Comparison of ENCODE assay signal across 23 mouse cellular contexts in the genomic region with DNA sequence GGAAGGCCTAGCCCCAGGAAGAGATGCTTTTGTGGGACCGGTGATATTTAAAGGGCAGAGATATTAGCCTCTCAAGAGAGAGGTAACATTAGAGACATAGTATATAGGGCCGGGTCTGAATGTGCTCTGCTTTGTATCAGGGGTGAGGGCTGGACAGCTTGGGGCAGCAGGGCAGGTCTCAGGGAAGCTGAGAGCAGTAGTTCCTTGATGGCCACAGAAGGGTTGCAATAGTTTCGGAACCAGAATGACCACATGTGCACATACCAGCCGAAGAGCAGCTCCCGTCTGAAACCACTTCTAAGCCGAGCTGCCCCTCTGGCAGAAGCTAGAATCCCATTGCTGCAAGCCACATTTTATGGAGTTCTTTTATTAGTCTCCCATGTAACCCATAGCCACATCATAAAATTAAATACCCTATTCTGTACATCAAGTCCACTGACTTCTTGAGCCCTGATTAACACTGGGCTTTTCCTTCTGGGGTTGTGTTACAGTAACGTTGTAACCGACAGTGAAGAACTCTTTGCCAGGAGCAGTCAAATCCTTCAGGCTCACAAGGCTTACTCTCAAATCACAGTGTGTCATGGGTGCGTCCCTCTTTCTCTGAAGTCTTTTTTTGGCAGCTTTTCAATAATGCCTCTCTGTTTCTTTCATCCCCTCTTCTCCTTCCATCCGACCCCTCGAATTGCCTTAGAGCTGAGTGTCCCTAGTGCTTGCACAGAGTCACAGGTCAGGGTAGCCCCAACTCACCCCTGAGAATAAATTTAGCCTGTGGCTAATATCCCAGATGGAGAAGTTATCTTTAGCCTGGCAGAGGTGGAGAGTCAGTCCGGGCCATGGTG.
DNase-seq lines count a peak whose midpoint lies in the region; ATAC-seq lines count a peak whose summit lies in the region.
"Had no signal": no experiment of that assay in that cellular context is flagged by ENCODE, and none has a peak within 500 bp of the region (broad histone marks: within the 10 kb centered on the region; RNA-seq: fewer than 3 reads in every experiment).

No protein-coding gene starts in this region.

- H3K9me3 ChIP-seq in embryonic facial prominence, embryonic 15.5 days (replicated peaks) = no peaks in the 10 kb centered on the region
- no peaks in the 10 kb centered on the region for H3K9me3 ChIP-seq in heart, embryonic 15.5 days (replicated peaks)
- H3K9me3 ChIP-seq in limb, embryonic 13.5 days = no peaks in the 10 kb centered on the region
- H3K9me3 ChIP-seq: forebrain, embryonic 13.5 days; liver, embryonic 15.5 days; midbrain, embryonic 12.5 days; neural tube, embryonic 12.5 days had no signal

- peak; percentile 37; the same call in 1 of the 2 replicates for ATAC-seq in embryonic facial prominence, embryonic 15.5 days (ENCODE audit: insufficient number of reproducible peaks, low FRiP score, low TSS enrichment, low read depth)
- 0 out of 2 replicates have a peak, but pooled peaks have one; percentile 11 for ATAC-seq in heart, embryonic 15.5 days (replicated peaks; ENCODE audit: insufficient number of reproducible peaks, insufficient read depth, low FRiP score, low read depth)
- peak; percentile 80 for ATAC-seq in limb, embryonic 13.5 days (ENCODE audit: low FRiP score, low read depth)
- ATAC-seq: forebrain, embryonic 13.5 days; hindbrain, embryonic 16.5 days had no signal

- no peak overlapping the region for H3K4me3 ChIP-seq in embryonic facial prominence, embryonic 15.5 days (replicated peaks)
- H3K4me3 ChIP-seq in heart, embryonic 15.5 days = no peak overlapping the region
- H3K4me3 ChIP-seq in limb, embryonic 13.5 days = no peak overlapping the region
- H3K4me3 ChIP-seq: erythroblast, embryonic 14.5 days; forebrain, embryonic 13.5 days; left cerebral cortex, adult 2 months; liver, embryonic 15.5 days; midbrain, embryonic 12.5 days; neural tube, embryonic 12.5 days had no signal

- H3K27ac ChIP-seq in embryonic facial prominence, embryonic 15.5 days (replicated peaks) = no peak overlapping the region
- H3K27ac ChIP-seq in heart, embryonic 15.5 days = no peak overlapping the region
- no peak overlapping the region; the same call in 1 of the 2 replicates for H3K27ac ChIP-seq in limb, embryonic 13.5 days
- H3K27ac ChIP-seq: forebrain, embryonic 13.5 days; left cerebral cortex, adult 2 months; liver, embryonic 15.5 days; macrophage; midbrain, embryonic 12.5 days; neural tube, embryonic 12.5 days had no signal

- no peak overlapping the region for H3K4me2 ChIP-seq in embryonic facial prominence, embryonic 15.5 days (replicated peaks)
- no peak overlapping the region; the same call in 1 of the 2 replicates for H3K4me2 ChIP-seq in heart, embryonic 15.5 days
- H3K4me2 ChIP-seq in limb, embryonic 13.5 days (replicated peaks) = peak overlapping the region; percentile 42
- H3K4me2 ChIP-seq: forebrain, embryonic 13.5 days; liver, embryonic 15.5 days; midbrain, embryonic 12.5 days; neural tube, embryonic 12.5 days had no signal

- no peak overlapping the region for H3K9ac ChIP-seq in embryonic facial prominence, embryonic 15.5 days
- no peak overlapping the region for H3K9ac ChIP-seq in heart, embryonic 15.5 days
- no peak overlapping the region for H3K9ac ChIP-seq in limb, embryonic 13.5 days
- H3K9ac ChIP-seq: forebrain, embryonic 13.5 days; liver, embryonic 15.5 days; midbrain, embryonic 12.5 days; neural tube, embryonic 12.5 days had no signal

- 35% methylated on average over 12 of the region's 12 CpGs for WGBS in embryonic facial prominence, embryonic 15.5 days
- 45% methylated on average over 12 of the region's 12 CpGs for WGBS in heart, embryonic 15.5 days
- WGBS in limb, embryonic 13.5 days = 13% methylated on average over 12 of the region's 12 CpGs

- DNase-seq in gastrocnemius, postnatal 25 days = peak; percentile 38
- DNase-seq in gastrocnemius, postnatal 10 days = no peak
- DNase-seq in layer of hippocampus, adult 8-10 months (ENCODE audit: low spot score in 2 of 2) = no peak
- no peak for DNase-seq in layer of hippocampus, postnatal 14 days (ENCODE audit: low spot score in 2 of 2)
- DNase-seq in kidney, adult 18-20 months = no peak
- DNase-seq: B cell, adult 2 months; cerebellum, adult 18-20 months; cerebellum, postnatal 25 days; kidney, adult 11 months; kidney, postnatal 25 days; left cerebral cortex, postnatal 4 days; thymus, postnatal 14 days had no signal

- H3K4me1 ChIP-seq in embryonic facial prominence, embryonic 15.5 days = peaks cover 21% of the 10 kb centered on the region
- H3K4me1 ChIP-seq in heart, embryonic 15.5 days (replicated peaks) = peaks cover 32% of the 10 kb centered on the region
- peaks cover 30% of the 10 kb centered on the region for H3K4me1 ChIP-seq in limb, embryonic 13.5 days

- no peaks in the 10 kb centered on the region for H3K27me3 ChIP-seq in embryonic facial prominence, embryonic 15.5 days
- no peaks in the 10 kb centered on the region for H3K27me3 ChIP-seq in heart, embryonic 15.5 days
- H3K27me3 ChIP-seq in limb, embryonic 13.5 days = peaks cover 53% of the 10 kb centered on the region
- H3K27me3 ChIP-seq: forebrain, embryonic 13.5 days; liver, embryonic 15.5 days had no signal

- H3K36me3 ChIP-seq in embryonic facial prominence, embryonic 15.5 days = no peaks in the 10 kb centered on the region
- H3K36me3 ChIP-seq in heart, embryonic 15.5 days = no peaks in the 10 kb centered on the region
- no peaks in the 10 kb centered on the region for H3K36me3 ChIP-seq in limb, embryonic 13.5 days
- H3K36me3 ChIP-seq: liver, embryonic 15.5 days; midbrain, embryonic 12.5 days; neural tube, embryonic 12.5 days had no signal

Comparison
In these comparisons a context has a peak if more than half of its experiments do, and no peak if none do; other contexts are left out.
1. ATAC-seq: peak in every context shown above with its lines; median percentile 80 in limb, embryonic 13.5 days; 37 in embryonic facial prominence, embryonic 15.5 days; 11 in heart, embryonic 15.5 days.